Mouse (Mus musculus): ENCODE results near the gene Abcb4. TPM values are rescaled to one million over a fixed set of nuclear protein-coding genes. Genes with fewer than 3 reads are reported as not detected.
A peak's percentile ranks its signal among the peaks of the same experiment; 100 is the strongest.
"Not testable (repeated sequence)": the region's sequence is repeated elsewhere in the genome, so short reads cannot be mapped to it uniquely, and the experiment has no call there.

The Abcb4 gene
- polyA plus RNA-seq, 2 experiments, result 25.1 to 27.1 TPM

DNA sequence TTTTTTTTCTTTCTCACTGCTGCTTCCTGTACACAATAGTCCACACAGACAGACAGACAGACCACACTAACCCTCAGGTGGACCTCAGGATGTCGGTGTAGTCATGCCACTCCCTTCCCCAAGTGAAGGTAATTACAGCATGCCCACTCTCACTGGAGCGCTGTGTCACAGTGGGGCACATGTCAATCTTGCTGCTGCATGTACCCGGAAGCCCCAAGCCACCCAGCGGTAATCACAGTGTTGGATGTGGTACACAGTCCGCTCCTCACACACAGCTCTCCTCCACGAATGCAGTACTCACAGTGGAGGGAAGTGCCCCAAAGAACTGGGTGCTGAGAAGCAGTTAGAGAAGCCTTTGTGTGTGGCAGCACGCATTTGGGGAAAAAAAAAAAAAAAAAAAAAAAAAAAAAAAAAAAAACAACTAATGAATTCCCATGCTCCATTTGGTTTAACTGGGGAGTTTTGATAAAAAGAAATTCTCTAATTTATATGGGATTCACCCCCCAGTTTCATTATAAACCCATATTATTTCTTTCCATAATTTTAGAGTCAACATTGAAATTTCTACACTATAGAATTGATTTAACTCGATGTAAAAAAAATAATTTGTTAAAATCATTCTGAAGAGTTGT lies 18.2 kb downstream of the Abcb4 start:
- H3K4me1 ChIP-seq (replicated peaks; ENCODE audit: control insufficient read depth in 2 of 2, insufficient read depth in 2 of 2, low read length in 1 of 2), result no peaks in the 10 kb centered on the region
- WGBS (ENCODE audit: insufficient replicate concordance), result 62% methylated on average over 8 of the region's 8 CpGs
- H3K27ac ChIP-seq, result no peak overlapping the region
- ATAC-seq (ENCODE audit: insufficient read depth) (no peak), DNase-seq (ENCODE audit: low read depth in 3 of 3, low spot score in 3 of 3) (no peak)
- no peak overlapping the region for H3K4me2 ChIP-seq (ENCODE audit: low read depth)
- H3K9me3 ChIP-seq (ENCODE audit: control insufficient read depth, low read length), result no peaks in the 10 kb centered on the region
- TF ChIP-seq EP300 (IDR thresholded peaks at IDR 0.05; ENCODE audit: low read depth), result no peak
- no peak for TF ChIP-seq CTCF (IDR thresholded peaks at IDR 0.05; ENCODE audit: low read depth)
- no peaks in the 10 kb centered on the region for H3K27me3 ChIP-seq (ENCODE audit: control insufficient read depth, insufficient read depth, low read length)
- H3K4me3 ChIP-seq (ENCODE audit: insufficient read depth in 1 of 2, low read depth in 2 of 2, low read length in 2 of 2), result no peak overlapping the region
- peaks cover 64% of the 10 kb centered on the region for H3K36me3 ChIP-seq (replicated peaks; ENCODE audit: control insufficient read depth, insufficient read depth, low read depth)
- H3K9ac ChIP-seq (replicated peaks), result no peak overlapping the region

DNA sequence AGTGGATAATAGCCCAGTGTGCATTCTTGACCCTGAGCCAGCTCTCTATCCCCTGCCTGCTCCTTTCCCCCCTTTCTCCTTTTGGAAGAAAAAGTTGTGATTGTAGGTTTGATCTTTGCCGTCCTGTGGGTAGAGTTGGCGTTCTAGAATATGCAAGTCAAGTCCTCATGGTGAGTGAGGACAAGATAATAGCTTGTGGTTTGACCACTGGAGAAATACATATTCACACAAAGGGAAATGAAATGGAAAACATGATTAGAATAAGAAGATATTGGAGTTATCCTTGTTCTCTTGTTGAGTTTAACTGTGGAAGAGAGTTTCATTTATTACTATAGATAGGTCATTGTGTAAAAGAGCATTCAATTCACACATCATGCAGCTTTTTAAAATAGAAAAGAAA lies 22.9 kb downstream of the Abcb4 start:
- DNase-seq (ENCODE audit: low read depth in 3 of 3, low spot score in 3 of 3), result no peak
- WGBS (ENCODE audit: insufficient replicate concordance), result 23% methylated on average over 2 of the region's 2 CpGs

DNA sequence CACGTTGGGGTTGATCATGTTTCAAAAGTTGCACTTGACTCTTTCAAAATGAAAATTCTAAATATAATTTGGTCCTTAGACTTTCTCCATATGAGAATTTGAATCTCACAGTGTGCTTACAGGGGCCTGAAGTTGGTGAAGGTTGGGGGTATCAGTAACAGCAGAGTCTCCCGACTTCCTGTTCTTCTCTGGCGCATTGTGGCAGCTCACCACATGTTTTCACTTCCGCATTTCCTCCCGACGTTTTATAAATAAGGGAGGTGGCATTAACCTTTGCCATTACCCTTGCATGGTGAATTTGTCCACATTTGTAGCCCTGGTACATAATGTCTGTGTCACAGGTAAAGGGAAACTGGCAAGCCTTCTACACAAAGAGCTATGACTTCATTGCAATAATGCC lies 23.6 kb downstream of the Abcb4 start:
- H3K36me3 ChIP-seq (replicated peaks; ENCODE audit: control insufficient read depth, insufficient read depth, low read depth), result peaks cover 55% of the 10 kb centered on the region
- no peak overlapping the region for H3K4me2 ChIP-seq (ENCODE audit: low read depth)
- peak in 1 of 3 experiments; percentile 14 for DNase-seq (ENCODE audit: low read depth in 3 of 3, low spot score in 3 of 3)
- H3K9ac ChIP-seq (replicated peaks), result no peak overlapping the region
- ATAC-seq (ENCODE audit: insufficient read depth), result no peak
- no peak overlapping the region for H3K4me3 ChIP-seq (ENCODE audit: insufficient read depth in 1 of 2, low read depth in 2 of 2, low read length in 2 of 2)
- H3K27ac ChIP-seq, result no peak overlapping the region
- H3K27me3 ChIP-seq (ENCODE audit: control insufficient read depth, insufficient read depth, low read length), result no peaks in the 10 kb centered on the region
- no peaks in the 10 kb centered on the region for H3K4me1 ChIP-seq (replicated peaks; ENCODE audit: control insufficient read depth in 2 of 2, insufficient read depth in 2 of 2, low read length in 1 of 2)
- TF ChIP-seq EP300 (IDR thresholded peaks at IDR 0.05; ENCODE audit: low read depth) (no peak), CTCF (IDR thresholded peaks at IDR 0.05; ENCODE audit: low read depth) (no peak)
- H3K9me3 ChIP-seq (ENCODE audit: control insufficient read depth, low read length), result no peaks in the 10 kb centered on the region
- WGBS (ENCODE audit: insufficient replicate concordance), result 23% methylated on average over 6 of the region's 6 CpGs

More for the DNA sequence above, 22.9 kb downstream of the Abcb4 start:
- TF ChIP-seq CTCF (IDR thresholded peaks at IDR 0.05; ENCODE audit: low read depth) (no peak), EP300 (IDR thresholded peaks at IDR 0.05; ENCODE audit: low read depth) (no peak)
- Histone ChIP-seq H3K27me3 (ENCODE audit: control insufficient read depth, insufficient read depth, low read length) (no peaks in the 10 kb centered on the region), H3K9ac (replicated peaks) (no peak overlapping the region), H3K4me2 (ENCODE audit: low read depth) (no peak overlapping the region), H3K36me3 (replicated peaks; ENCODE audit: control insufficient read depth, insufficient read depth, low read depth) (peaks cover 58% of the 10 kb centered on the region), H3K9me3 (ENCODE audit: control insufficient read depth, low read length) (no peaks in the 10 kb centered on the region), H3K4me3 (ENCODE audit: insufficient read depth in 1 of 2, low read depth in 2 of 2, low read length in 2 of 2) (no peak overlapping the region), H3K4me1 (replicated peaks; ENCODE audit: control insufficient read depth in 2 of 2, insufficient read depth in 2 of 2, low read length in 1 of 2) (no peaks in the 10 kb centered on the region), H3K27ac (no peak overlapping the region)
- ATAC-seq (ENCODE audit: insufficient read depth), result no peak

DNA sequence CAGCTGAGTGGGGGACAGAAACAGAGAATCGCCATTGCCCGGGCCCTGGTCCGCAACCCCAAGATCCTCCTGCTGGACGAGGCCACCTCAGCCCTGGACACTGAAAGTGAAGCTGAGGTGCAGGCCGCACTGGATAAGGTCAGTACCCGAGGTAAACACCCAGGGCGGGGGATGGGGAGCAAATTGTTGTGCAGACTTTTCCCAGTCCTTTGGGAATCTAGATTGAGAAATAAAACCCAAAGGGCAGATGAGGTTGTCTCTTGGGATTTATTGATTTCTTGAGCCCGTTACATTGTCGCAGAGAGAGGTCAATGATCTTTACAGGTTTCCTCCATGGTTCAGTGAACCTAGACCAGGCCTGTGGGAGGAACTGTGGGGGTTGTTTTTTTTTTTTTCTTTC lies 34.9 kb downstream of the Abcb4 start:
- Histone ChIP-seq H3K4me3 (ENCODE audit: insufficient read depth in 1 of 2, low read depth in 2 of 2, low read length in 2 of 2) (no peak overlapping the region), H3K9me3 (ENCODE audit: control insufficient read depth, low read length) (no peaks in the 10 kb centered on the region), H3K27me3 (ENCODE audit: control insufficient read depth, insufficient read depth, low read length) (no peaks in the 10 kb centered on the region), H3K36me3 (replicated peaks; ENCODE audit: control insufficient read depth, insufficient read depth, low read depth) (peaks cover 64% of the 10 kb centered on the region), H3K9ac (replicated peaks) (no peak overlapping the region), H3K4me1 (replicated peaks; ENCODE audit: control insufficient read depth in 2 of 2, insufficient read depth in 2 of 2, low read length in 1 of 2) (no peaks in the 10 kb centered on the region; a peak in 1 of 4 replicates), H3K4me2 (ENCODE audit: low read depth) (no peak overlapping the region), H3K27ac (no peak overlapping the region)
- WGBS (ENCODE audit: insufficient replicate concordance), result 81% methylated on average over 9 of the region's 9 CpGs
- TF ChIP-seq CTCF (IDR thresholded peaks at IDR 0.05; ENCODE audit: low read depth) (no peak), EP300 (IDR thresholded peaks at IDR 0.05; ENCODE audit: low read depth) (no peak)
- DNase-seq (ENCODE audit: low read depth in 3 of 3, low spot score in 3 of 3) (no peak), ATAC-seq (ENCODE audit: insufficient read depth) (0 out of 2 replicates have a peak, but pooled peaks have one; percentile 39)

DNA sequence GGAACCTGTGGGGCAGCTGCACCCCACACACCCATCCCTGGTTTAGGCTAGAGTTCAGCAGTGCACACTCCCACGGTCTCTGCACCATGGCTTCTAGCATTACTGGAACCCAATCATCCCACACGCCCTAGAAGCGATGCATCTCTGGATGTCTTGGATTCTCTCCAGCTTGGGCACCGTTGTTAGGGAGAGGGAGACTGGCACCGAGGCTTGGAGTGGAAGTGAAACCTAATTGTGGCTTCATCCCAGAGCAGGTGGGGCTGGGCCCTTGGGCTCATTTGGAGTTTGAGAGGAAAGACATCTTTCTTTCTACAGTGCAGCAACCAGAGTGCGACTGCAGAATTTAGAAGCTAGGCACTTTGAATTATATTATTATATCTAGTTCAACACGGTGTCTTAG lies 44.4 kb downstream of the Abcb4 start:
- DNase-seq (ENCODE audit: low read depth in 3 of 3, low spot score in 3 of 3) (no peak), ATAC-seq (ENCODE audit: insufficient read depth) (no peak)
- Histone ChIP-seq H3K9ac (replicated peaks) (no peak overlapping the region), H3K36me3 (replicated peaks; ENCODE audit: control insufficient read depth, insufficient read depth, low read depth) (peaks cover 77% of the 10 kb centered on the region), H3K9me3 (ENCODE audit: control insufficient read depth, low read length) (no peaks in the 10 kb centered on the region), H3K4me2 (ENCODE audit: low read depth) (no peak overlapping the region), H3K27ac (no peak overlapping the region), H3K4me3 (ENCODE audit: insufficient read depth in 1 of 2, low read depth in 2 of 2, low read length in 2 of 2) (no peak overlapping the region), H3K27me3 (ENCODE audit: control insufficient read depth, insufficient read depth, low read length) (no peaks in the 10 kb centered on the region), H3K4me1 (replicated peaks; ENCODE audit: control insufficient read depth in 2 of 2, insufficient read depth in 2 of 2, low read length in 1 of 2) (no peaks in the 10 kb centered on the region)
- WGBS (ENCODE audit: insufficient replicate concordance), result 80% methylated on average over 7 of the region's 7 CpGs
- TF ChIP-seq CTCF (IDR thresholded peaks at IDR 0.05; ENCODE audit: low read depth) (no peak), EP300 (IDR thresholded peaks at IDR 0.05; ENCODE audit: low read depth) (no peak)

DNA sequence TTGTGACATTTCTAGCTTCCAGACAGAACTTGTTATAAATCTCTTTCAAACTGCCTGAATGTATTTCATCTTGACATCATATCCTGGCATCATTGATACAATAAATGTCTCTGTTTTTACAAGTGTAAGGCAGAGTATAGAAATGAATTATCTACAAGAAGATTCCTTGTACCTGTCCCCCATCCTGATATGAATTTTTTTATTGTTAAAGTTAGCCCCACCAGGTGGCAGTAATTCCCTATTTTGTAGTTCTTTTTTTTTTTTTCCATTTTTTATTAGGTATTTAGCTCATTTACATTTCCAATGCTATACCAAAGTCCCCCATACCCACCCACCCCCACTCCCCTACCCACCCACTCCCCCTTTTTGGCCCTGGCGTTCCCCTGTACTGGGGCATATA lies 47.7 kb downstream of the Abcb4 start:
- ATAC-seq (ENCODE audit: insufficient read depth); DNase-seq (ENCODE audit: low read depth in 3 of 3, low spot score in 3 of 3); H3K4me1 ChIP-seq (replicated peaks; ENCODE audit: control insufficient read depth in 2 of 2, insufficient read depth in 2 of 2, low read length in 1 of 2); H3K27ac ChIP-seq; H3K27me3 ChIP-seq (ENCODE audit: control insufficient read depth, insufficient read depth, low read length); H3K9ac ChIP-seq (replicated peaks); H3K4me2 ChIP-seq (ENCODE audit: low read depth); H3K4me3 ChIP-seq (ENCODE audit: insufficient read depth in 1 of 2, low read depth in 2 of 2, low read length in 2 of 2); H3K9me3 ChIP-seq (ENCODE audit: control insufficient read depth, low read length): not testable (repeated sequence)
- H3K36me3 ChIP-seq (replicated peaks; ENCODE audit: control insufficient read depth, insufficient read depth, low read depth), result peaks cover 59% of the 10 kb centered on the region
- no CpG with 5 or more reads among the region's 1 CpGs for WGBS (ENCODE audit: insufficient replicate concordance)
